Mouse (Mus musculus): ENCODE results near the gene Igf1. TPM values are rescaled to one million over a fixed set of nuclear protein-coding genes. Genes with fewer than 3 reads are reported as not detected.

The Igf1 gene
- polyA plus RNA-seq, 1 experiment from 2014 or later = 119 TPM

DNA sequence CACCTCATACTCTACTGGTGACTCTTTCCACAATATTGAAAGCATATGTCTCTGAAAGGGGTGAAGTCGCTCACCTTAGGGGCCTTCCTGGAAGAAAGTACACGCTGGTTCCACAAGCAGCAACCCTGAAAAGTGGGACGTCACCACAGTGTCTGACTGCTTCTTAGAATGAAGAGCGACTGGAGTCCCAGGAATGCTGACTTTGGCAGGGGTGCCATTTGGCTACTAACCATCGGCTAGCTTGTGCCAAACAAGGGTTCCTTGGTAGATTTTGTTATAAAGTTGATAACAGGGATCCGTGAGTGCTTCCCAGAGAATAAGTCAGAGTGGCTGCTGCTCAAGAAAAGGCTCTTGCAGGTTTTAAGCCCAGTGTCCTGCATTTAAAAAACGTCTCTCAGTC is 4.8 kb downstream of the Igf1 start:
- Histone ChIP-seq H3K36me3 (no peaks in the 10 kb centered on the region), H3K4me3 (replicated peaks) (no peak overlapping the region), H3K9ac (no peak overlapping the region), H3K27me3 (replicated peaks) (no peaks in the 10 kb centered on the region), H3K4me1 (peaks cover 12% of the 10 kb centered on the region), H3K27ac (no peak overlapping the region), H3K4me2 (no peak overlapping the region; the same call in 1 of the 2 replicates), H3K9me3 (no peaks in the 10 kb centered on the region)
- no peak for ATAC-seq (ENCODE audit: insufficient read depth, low FRiP score, low read depth)
- WGBS = 64% methylated on average over 7 of the region's 7 CpGs

DNA sequence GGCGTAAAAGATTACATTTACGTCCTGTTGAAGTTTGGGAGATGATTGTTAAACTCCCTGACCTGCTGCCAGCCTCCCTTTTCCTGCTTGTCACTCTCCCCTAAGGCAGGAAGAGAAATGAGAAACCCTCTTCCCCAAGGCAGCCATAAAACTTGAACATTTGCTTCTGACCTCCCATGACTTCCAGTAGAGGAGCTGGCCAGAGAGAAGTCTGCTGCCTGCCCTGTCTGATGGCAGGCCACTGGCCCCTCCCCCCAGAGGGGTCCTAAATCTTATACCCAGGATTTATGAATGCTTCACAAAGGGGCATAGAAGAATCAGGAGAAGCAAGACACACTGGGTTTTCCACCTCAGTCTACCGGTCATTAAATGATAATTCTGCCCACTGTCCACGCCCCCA is 5.3 kb downstream of the Igf1 start:
- 66% methylated on average over 4 of the region's 4 CpGs for WGBS
- no peak overlapping the region for H3K9ac ChIP-seq
- no peaks in the 10 kb centered on the region for H3K9me3 ChIP-seq
- H3K4me3 ChIP-seq (replicated peaks) = no peak overlapping the region
- peaks cover 8% of the 10 kb centered on the region for H3K4me1 ChIP-seq
- no peak overlapping the region; the same call in 1 of the 2 replicates for H3K4me2 ChIP-seq
- no peaks in the 10 kb centered on the region for H3K27me3 ChIP-seq (replicated peaks)
- H3K27ac ChIP-seq = no peak overlapping the region
- no peaks in the 10 kb centered on the region for H3K36me3 ChIP-seq
- no peak for ATAC-seq (ENCODE audit: insufficient read depth, low FRiP score, low read depth)

DNA sequence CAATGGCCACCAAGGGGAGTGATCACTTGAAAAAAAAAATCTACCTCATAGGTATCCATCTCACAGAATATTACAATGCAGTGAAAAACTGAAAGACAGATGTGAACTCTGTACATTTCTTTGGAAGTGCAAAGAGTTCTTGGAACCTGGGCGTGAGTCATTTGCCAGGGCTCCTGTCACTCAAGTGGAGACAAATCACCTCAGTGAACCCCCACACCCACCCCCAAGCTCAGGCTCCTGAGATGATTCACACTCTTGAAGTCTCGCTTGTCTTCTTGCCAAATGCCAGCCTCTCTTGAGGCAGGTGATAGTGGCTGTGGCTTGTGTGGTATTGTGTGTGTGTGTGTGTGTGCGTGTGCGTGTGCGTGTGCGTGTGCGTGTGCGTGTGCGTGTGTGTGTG is 7.6 kb downstream of the Igf1 start:
- Histone ChIP-seq H3K27me3 (replicated peaks) (no peaks in the 10 kb centered on the region), H3K4me3 (replicated peaks) (no peak overlapping the region), H3K9ac (no peak overlapping the region), H3K4me1 (0 out of 2 replicates have a peak, but pooled peaks cover 3% of the 10 kb centered on the region), H3K9me3 (no peaks in the 10 kb centered on the region), H3K4me2 (no peak overlapping the region), H3K27ac (no peak overlapping the region), H3K36me3 (no peaks in the 10 kb centered on the region)
- no peak for ATAC-seq (ENCODE audit: insufficient read depth, low FRiP score, low read depth)
- 92% methylated on average over 9 of the region's 9 CpGs for WGBS

DNA sequence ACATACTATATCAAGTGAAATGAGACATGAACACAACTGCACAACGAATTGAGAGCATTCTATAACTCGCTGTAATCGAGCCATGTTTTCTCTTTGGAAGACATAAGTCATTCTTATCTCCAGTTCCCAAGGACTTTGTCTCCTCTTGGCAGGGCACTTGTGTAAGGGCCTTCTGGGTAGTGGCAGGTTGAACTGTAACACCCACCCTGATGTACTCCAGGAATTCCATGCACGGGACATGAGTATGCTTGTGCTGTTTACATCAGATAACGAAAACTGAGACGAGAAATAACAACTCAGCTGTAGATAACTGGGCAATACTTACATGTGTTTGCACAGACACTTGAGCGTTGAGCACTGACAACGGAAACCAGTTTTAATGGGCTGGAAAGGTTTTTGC is 8.4 kb downstream of the Igf1 start:
- 25% methylated on average over 8 of the region's 8 CpGs for WGBS
- 0 out of 2 replicates have a peak, but pooled peaks have one; percentile 22 for ATAC-seq (ENCODE audit: insufficient read depth, low FRiP score, low read depth)
- H3K4me2 ChIP-seq = no peak overlapping the region
- no peak overlapping the region for H3K4me3 ChIP-seq (replicated peaks)
- H3K27me3 ChIP-seq (replicated peaks) = no peaks in the 10 kb centered on the region
- H3K9me3 ChIP-seq = no peaks in the 10 kb centered on the region
- no peaks in the 10 kb centered on the region for H3K36me3 ChIP-seq
- H3K9ac ChIP-seq = no peak overlapping the region
- H3K4me1 ChIP-seq = no peaks in the 10 kb centered on the region
- no peak overlapping the region for H3K27ac ChIP-seq

DNA sequence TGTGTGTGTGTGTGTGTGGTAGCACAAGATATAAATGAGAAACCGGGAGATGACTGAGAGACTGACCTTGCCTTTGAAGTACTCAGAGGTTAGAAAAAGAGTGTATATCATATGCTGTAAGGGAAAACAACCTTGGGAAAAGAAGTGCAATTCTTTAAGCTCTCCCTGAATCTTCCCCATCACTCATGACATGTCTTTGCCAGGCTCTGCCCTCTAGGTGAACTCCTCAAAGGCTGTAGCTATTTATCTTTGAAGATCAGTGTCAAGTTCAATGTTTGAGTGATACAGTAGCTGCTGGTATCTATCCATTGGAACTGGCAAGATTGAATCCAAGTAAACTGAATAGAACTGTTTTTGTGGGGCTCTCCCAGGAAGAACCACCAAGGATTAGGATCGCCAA is 9.2 kb downstream of the Igf1 start:
- ATAC-seq (ENCODE audit: insufficient read depth, low FRiP score, low read depth) = no peak
- Histone ChIP-seq H3K27me3 (replicated peaks) (no peaks in the 10 kb centered on the region), H3K36me3 (no peaks in the 10 kb centered on the region), H3K27ac (no peak overlapping the region), H3K4me3 (replicated peaks) (no peak overlapping the region), H3K9me3 (no peaks in the 10 kb centered on the region), H3K9ac (no peak overlapping the region), H3K4me2 (no peak overlapping the region), H3K4me1 (peaks cover 1% of the 10 kb centered on the region; the same call in 1 of the 2 replicates)
- WGBS = 49% methylated on average over 2 of the region's 2 CpGs

DNA sequence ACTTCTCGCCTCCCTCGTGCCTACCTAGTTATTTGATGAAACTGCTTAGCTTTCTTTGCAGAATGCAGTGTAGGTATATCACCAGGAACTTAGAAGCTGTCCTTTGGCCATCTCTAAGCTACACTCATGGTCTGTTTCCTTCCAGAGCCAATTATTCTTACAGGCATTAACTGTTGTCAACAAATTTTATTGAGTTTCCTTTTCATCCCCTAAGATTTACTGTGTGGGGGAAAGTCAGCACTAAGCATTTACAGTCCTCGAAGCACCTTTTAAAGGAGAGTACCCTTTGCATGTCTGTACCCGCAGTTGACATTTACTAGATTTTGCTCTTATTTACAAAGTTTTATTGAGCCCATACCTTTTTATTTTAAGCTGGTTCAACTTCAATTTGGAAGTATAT is 9.6 kb downstream of the Igf1 start:
- no peaks in the 10 kb centered on the region for H3K27me3 ChIP-seq (replicated peaks)
- H3K36me3 ChIP-seq = no peaks in the 10 kb centered on the region
- no peak overlapping the region for H3K4me2 ChIP-seq
- WGBS = 56% methylated on average over 4 of the region's 4 CpGs
- H3K4me1 ChIP-seq = peaks cover 3% of the 10 kb centered on the region; the same call in 1 of the 2 replicates
- H3K9ac ChIP-seq = no peak overlapping the region
- H3K4me3 ChIP-seq (replicated peaks) = no peak overlapping the region
- no peak for ATAC-seq (ENCODE audit: insufficient read depth, low FRiP score, low read depth)
- H3K9me3 ChIP-seq = no peaks in the 10 kb centered on the region
- H3K27ac ChIP-seq = no peak overlapping the region

DNA sequence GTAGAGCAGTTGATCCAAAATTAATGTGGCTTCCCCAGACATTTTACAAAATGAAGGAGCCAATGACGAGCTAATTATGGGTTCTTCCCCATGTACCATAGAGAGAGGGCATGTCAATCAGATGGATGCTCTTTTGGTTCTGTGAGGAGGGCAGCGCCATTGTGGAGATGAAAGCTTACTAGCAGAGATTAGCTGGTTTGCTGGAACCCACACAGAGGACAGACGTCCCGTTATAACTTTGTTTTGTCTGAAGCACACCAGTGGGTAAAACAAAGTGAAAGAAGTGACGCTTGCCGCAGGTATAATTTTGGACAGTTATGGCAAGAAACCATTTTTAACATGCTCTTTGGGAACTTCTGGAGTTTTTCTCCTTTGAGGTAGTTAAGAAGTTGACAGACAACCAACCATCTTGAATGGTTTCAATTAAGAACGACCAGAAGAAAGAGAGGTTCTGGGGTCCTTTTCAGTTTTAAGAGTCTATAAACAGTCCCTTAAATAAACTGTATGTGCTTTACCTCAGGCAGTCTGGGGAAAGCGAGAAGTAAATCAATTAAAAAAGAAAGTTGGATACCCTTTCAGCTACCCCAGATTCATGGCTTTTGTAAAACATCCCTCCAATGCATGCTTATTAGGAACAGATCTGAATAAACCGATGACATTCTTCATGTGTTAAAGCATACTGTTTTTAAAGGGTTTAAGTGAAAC is 10.4 kb downstream of the Igf1 start:
- Histone ChIP-seq H3K4me2 (no peak overlapping the region), H3K27ac (no peak overlapping the region), H3K9ac (no peak overlapping the region), H3K27me3 (replicated peaks) (no peaks in the 10 kb centered on the region), H3K4me3 (replicated peaks) (no peak overlapping the region), H3K9me3 (no peaks in the 10 kb centered on the region), H3K36me3 (no peaks in the 10 kb centered on the region), H3K4me1 (peaks cover 3% of the 10 kb centered on the region; the same call in 1 of the 2 replicates)
- ATAC-seq (ENCODE audit: insufficient read depth, low FRiP score, low read depth) = no peak
- 66% methylated on average over 9 of the region's 9 CpGs for WGBS

DNA sequence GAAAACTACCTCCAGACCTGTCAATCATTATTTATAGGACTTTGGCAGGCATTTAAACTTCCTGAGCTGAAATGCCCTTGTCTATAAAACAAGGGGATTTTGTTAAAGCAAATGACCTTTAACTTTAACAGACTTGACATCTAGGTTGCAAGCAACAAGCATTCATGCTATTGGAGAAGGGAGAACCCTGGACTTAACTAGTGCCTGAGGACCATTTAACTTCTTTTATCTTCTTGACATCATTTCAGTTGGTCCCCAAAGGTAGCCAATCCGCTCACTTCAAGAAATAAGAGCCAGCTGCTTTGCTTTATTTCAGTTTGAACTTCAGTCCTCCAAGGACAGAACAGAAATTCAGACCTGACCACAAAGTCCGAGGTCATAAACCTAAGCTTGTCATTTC is 11.1 kb downstream of the Igf1 start:
- no peak for ATAC-seq (ENCODE audit: insufficient read depth, low FRiP score, low read depth)
- H3K4me3 ChIP-seq (replicated peaks) = no peak overlapping the region
- 67% methylated on average over 2 of the region's 2 CpGs for WGBS

DNA sequence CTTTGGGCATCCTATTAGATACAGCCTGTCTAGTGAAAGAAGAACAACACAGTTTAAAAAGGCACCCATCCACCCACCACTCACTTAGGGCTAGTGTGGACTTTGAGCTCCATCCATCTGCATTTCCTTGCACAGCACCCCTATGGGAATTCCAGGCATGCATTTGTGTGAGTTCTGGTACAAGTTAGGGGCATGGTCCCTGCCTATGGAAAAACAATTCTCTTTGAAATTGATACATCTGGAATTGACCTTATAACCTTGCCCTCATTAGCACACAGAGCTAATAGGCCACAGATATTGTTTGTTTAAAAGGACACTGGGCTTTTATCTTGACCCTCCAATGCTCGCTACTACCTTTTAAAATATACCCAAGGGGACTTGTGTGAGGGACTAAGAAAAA is 11.6 kb downstream of the Igf1 start:
- Histone ChIP-seq H3K4me3 (replicated peaks) (no peak overlapping the region), H3K36me3 (no peaks in the 10 kb centered on the region), H3K9me3 (no peaks in the 10 kb centered on the region), H3K27ac (no peak overlapping the region), H3K27me3 (replicated peaks) (no peaks in the 10 kb centered on the region), H3K4me1 (peaks cover 3% of the 10 kb centered on the region; the same call in 1 of the 2 replicates), H3K4me2 (no peak overlapping the region), H3K9ac (no peak overlapping the region)
- no peak for ATAC-seq (ENCODE audit: insufficient read depth, low FRiP score, low read depth)
- 80% methylated on average over 1 of the region's 1 CpGs for whole genome bisulfite sequencing

More for the DNA sequence above, 11.1 kb downstream of the Igf1 start:
- no peak overlapping the region for H3K9ac ChIP-seq
- no peaks in the 10 kb centered on the region for H3K9me3 ChIP-seq
- no peaks in the 10 kb centered on the region for H3K27me3 ChIP-seq (replicated peaks)
- no peak overlapping the region for H3K4me2 ChIP-seq
- no peak overlapping the region for H3K27ac ChIP-seq
- peaks cover 3% of the 10 kb centered on the region; the same call in 1 of the 2 replicates for H3K4me1 ChIP-seq
- H3K36me3 ChIP-seq = no peaks in the 10 kb centered on the region

DNA sequence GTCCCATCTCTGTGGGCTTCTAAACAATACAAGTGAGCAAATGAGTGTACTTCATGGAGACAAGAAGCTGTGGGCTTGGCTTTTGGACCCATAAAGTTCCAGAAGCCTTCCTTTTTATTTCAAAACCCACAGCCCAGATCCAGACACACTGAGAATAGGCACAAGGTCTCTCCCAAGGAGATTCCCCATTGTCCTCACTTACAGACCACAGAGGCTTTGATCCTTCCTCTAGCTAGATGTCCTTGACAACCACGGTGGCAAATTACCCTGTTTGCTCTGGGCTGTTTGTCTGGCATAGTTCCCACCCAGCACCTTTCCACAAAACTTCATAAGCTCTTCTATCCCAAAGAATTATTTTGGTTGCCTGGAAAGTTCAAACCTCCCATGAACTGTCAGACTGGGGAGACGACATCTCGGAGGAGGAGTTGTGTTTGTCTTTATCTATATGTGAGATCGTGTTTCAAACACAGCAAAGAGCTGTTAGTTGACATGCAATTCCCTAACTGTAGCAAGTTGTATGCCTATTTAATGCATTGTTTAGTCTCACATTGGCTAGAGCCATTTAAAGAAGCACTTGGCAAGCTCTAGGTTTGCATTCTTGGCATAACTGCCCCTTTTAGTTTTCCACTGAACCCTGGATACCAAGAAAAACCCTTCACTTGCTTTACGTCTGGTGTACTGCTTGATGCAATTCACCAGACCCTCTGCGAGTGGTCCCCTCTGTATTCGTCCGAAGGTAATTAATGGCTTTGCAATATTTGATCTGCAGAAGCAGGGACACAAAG is 14.0 kb downstream of the Igf1 start:
- ATAC-seq (ENCODE audit: insufficient read depth, low FRiP score, low read depth) = no peak
- H3K9me3 ChIP-seq = no peaks in the 10 kb centered on the region
- H3K27me3 ChIP-seq (replicated peaks) = no peaks in the 10 kb centered on the region
- H3K4me1 ChIP-seq = peaks cover 3% of the 10 kb centered on the region; the same call in 1 of the 2 replicates
- no peak overlapping the region for H3K4me2 ChIP-seq
- H3K27ac ChIP-seq = peak overlapping the region; percentile 45; the same call in 1 of the 2 replicates
- WGBS = 30% methylated on average over 8 of the region's 8 CpGs
- H3K9ac ChIP-seq = no peak overlapping the region
- no peak overlapping the region for H3K4me3 ChIP-seq (replicated peaks)
- 0 out of 2 replicates have a peak, but pooled peaks cover 5% of the 10 kb centered on the region for H3K36me3 ChIP-seq

DNA sequence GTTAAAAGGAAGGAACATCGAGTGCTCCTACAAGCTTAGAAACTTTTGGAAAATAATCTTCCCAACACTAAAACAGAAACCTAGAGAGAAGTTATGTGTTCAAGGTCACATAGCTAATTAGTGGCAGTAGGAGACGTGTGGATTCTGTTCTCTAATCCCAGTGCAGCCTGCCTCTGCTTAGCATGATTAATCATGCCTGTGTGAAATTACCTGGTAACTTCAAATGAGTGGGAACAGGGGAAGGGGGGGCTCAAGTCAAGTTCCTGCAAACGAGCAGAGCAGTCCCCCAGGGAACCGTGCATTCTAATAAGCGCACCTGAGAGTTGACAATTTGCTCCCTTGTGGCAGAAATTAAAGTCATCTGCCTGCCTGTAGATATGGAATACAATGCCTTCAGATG is 14.8 kb downstream of the Igf1 start:
- H3K27ac ChIP-seq = 0 out of 2 replicates have a peak overlapping the region, but pooled peaks have one; percentile 32
- WGBS = 56% methylated on average over 5 of the region's 5 CpGs
- 0 out of 2 replicates have a peak, but pooled peaks cover 5% of the 10 kb centered on the region for H3K36me3 ChIP-seq

DNA sequence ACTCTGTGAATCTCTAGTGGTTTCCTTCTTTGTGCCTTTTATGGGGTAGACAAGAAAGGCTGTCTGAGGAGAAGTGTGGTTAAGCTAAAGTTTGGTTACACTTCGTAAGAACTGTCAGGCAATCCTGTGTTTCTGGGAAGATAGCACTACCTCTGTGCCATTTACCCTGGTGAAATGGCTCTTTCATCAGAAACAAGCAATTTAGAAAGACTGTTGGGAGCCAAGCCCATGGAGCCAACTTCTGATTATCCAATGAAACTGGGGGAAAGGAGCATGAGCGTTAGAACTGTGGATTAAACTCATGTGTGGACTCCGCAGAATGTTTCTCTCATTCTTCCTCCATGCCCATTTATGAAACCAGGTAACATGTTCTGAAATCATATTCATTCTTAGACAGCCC is 15.5 kb downstream of the Igf1 start:
- no peak for ATAC-seq (ENCODE audit: insufficient read depth, low FRiP score, low read depth)
- H3K4me1 ChIP-seq = peaks cover 3% of the 10 kb centered on the region; the same call in 1 of the 2 replicates
- H3K36me3 ChIP-seq = 0 out of 2 replicates have a peak, but pooled peaks cover 5% of the 10 kb centered on the region
- 91% methylated on average over 3 of the region's 3 CpGs for WGBS
- H3K9ac ChIP-seq = no peak overlapping the region
- no peaks in the 10 kb centered on the region for H3K9me3 ChIP-seq
- H3K27ac ChIP-seq = no peak overlapping the region
- H3K4me2 ChIP-seq = no peak overlapping the region
- no peak overlapping the region for H3K4me3 ChIP-seq (replicated peaks)
- no peaks in the 10 kb centered on the region for H3K27me3 ChIP-seq (replicated peaks)

More for the DNA sequence above, 14.8 kb downstream of the Igf1 start:
- no peaks in the 10 kb centered on the region for H3K27me3 ChIP-seq (replicated peaks)
- no peak overlapping the region for H3K4me2 ChIP-seq
- ATAC-seq (ENCODE audit: insufficient read depth, low FRiP score, low read depth) = no peak
- H3K9ac ChIP-seq = no peak overlapping the region
- H3K4me1 ChIP-seq = peaks cover 3% of the 10 kb centered on the region; the same call in 1 of the 2 replicates
- H3K4me3 ChIP-seq (replicated peaks) = no peak overlapping the region
- no peaks in the 10 kb centered on the region for H3K9me3 ChIP-seq
